9 mouse cellular contexts compared by ENCODE assay signal in genomic region chr8:126460274-126460673, GRCm38 (mm10). TPM values are rescaled to one million over a fixed set of nuclear protein-coding genes. Genes with fewer than 3 reads are reported as not detected.
A peak's percentile ranks its signal among the peaks of the same experiment; 100 is the strongest.
DNase-seq lines count a peak whose midpoint lies in the region; ATAC-seq and TF ChIP-seq lines count a peak whose summit lies in the region.
"Had no signal": no experiment of that assay in that cellular context is flagged by ENCODE, and none has a peak within 500 bp of the region (broad histone marks: within the 10 kb centered on the region; RNA-seq: fewer than 3 reads in every experiment).

No protein-coding gene starts in this region.

- peaks cover 81% of the 10 kb centered on the region for H3K36me3 ChIP-seq in hindbrain, embryonic 10.5 days
- H3K36me3 ChIP-seq in hindbrain, embryonic 16.5 days (ENCODE audit: control insufficient read depth, insufficient read depth, low read length) = peaks cover 17% of the 10 kb centered on the region; the same call in 1 of the 2 replicates
- H3K36me3 ChIP-seq in limb, embryonic 10.5 days = peaks cover 77% of the 10 kb centered on the region

- no peaks in the 10 kb centered on the region for H3K9me3 ChIP-seq in hindbrain, embryonic 10.5 days
- H3K9me3 ChIP-seq in hindbrain, embryonic 16.5 days (ENCODE audit: control insufficient read depth, low read length) = no peaks in the 10 kb centered on the region
- H3K9me3 ChIP-seq in limb, embryonic 10.5 days (replicated peaks) = no peaks in the 10 kb centered on the region
- H3K9me3 ChIP-seq: embryonic facial prominence, embryonic 12.5 days had no signal

- ATAC-seq in hindbrain, embryonic 16.5 days = no peak
- ATAC-seq in inflammation-experienced regulatory T-cells, adult 6 months = no peak

- no peak overlapping the region for H3K4me3 ChIP-seq in hindbrain, embryonic 10.5 days
- no peak overlapping the region for H3K4me3 ChIP-seq in hindbrain, embryonic 16.5 days (ENCODE audit: low read length)
- H3K4me3 ChIP-seq in cortical plate, adult 2 months (ENCODE audit: insufficient read depth, low read length) = no peak overlapping the region
- H3K4me3 ChIP-seq in limb, embryonic 10.5 days = no peak overlapping the region
- H3K4me3 ChIP-seq: embryonic facial prominence, embryonic 12.5 days had no signal

- H3K27ac ChIP-seq in hindbrain, embryonic 10.5 days = no peak overlapping the region
- no peak overlapping the region for H3K27ac ChIP-seq in hindbrain, embryonic 16.5 days (ENCODE audit: low read depth, low read length)
- H3K27ac ChIP-seq in cortical plate, adult 2 months (ENCODE audit: insufficient read depth, low read length) = no peak overlapping the region
- no peak overlapping the region for H3K27ac ChIP-seq in limb, embryonic 10.5 days
- H3K27ac ChIP-seq: embryonic facial prominence, embryonic 12.5 days had no signal

- peak; percentile 27 for DNase-seq in hindbrain, embryonic 10.5 days (ENCODE audit: low spot score)
- peak; percentile 40 for DNase-seq in urinary bladder, postnatal 25 days (ENCODE audit: low spot score)
- no peak for DNase-seq in urinary bladder, postnatal 10 days (ENCODE audit: low spot score)
- DNase-seq in limb, embryonic 10.5 days (ENCODE audit: low spot score) = peak; percentile 59
- peak; percentile 65 to 86 for DNase-seq in spleen, postnatal 10 days (ENCODE audit: low spot score in 2 of 2)

- 62% methylated on average over 3 of the region's 3 CpGs for WGBS in hindbrain, embryonic 10.5 days
- 66% methylated on average over 3 of the region's 3 CpGs for WGBS in hindbrain, embryonic 16.5 days
- WGBS in limb, embryonic 10.5 days = 59% methylated on average over 3 of the region's 3 CpGs

- 0 out of 2 replicates have a peak, but pooled peaks have one; percentile 43 for TF ChIP-seq CTCF in cortical plate, adult 2 months (IDR thresholded peaks at IDR 0.05; ENCODE audit: extremely low read depth, insufficient read depth, low read length)

- H3K4me2 ChIP-seq in hindbrain, embryonic 16.5 days (ENCODE audit: low read length) = no peak overlapping the region
- H3K4me2 ChIP-seq: embryonic facial prominence, embryonic 12.5 days had no signal

- no peak for TF ChIP-seq POLR2A in cortical plate, adult 2 months (IDR thresholded peaks at IDR 0.05; ENCODE audit: extremely low read depth, insufficient read depth, low read length)

- no peaks in the 10 kb centered on the region for H3K4me1 ChIP-seq in hindbrain, embryonic 10.5 days (replicated peaks)
- H3K4me1 ChIP-seq in hindbrain, embryonic 16.5 days (ENCODE audit: control insufficient read depth, insufficient read depth, low read depth, low read length) = no peaks in the 10 kb centered on the region
- H3K4me1 ChIP-seq in cortical plate, adult 2 months (ENCODE audit: control insufficient read depth, insufficient read depth, low read length) = no peaks in the 10 kb centered on the region
- no peaks in the 10 kb centered on the region for H3K4me1 ChIP-seq in limb, embryonic 10.5 days
- H3K4me1 ChIP-seq: embryonic facial prominence, embryonic 12.5 days had no signal

- H3K9ac ChIP-seq in hindbrain, embryonic 16.5 days (ENCODE audit: low read depth, low read length) = no peak overlapping the region
- H3K9ac ChIP-seq: embryonic facial prominence, embryonic 12.5 days had no signal

- no peaks in the 10 kb centered on the region for H3K27me3 ChIP-seq in hindbrain, embryonic 10.5 days (ENCODE audit: insufficient read depth, poor library complexity, severe bottlenecking)
- no peaks in the 10 kb centered on the region for H3K27me3 ChIP-seq in hindbrain, embryonic 16.5 days (replicated peaks; ENCODE audit: control insufficient read depth, insufficient read depth, low read length)
- H3K27me3 ChIP-seq in limb, embryonic 10.5 days (ENCODE audit: low read depth, poor library complexity, severe bottlenecking) = no peaks in the 10 kb centered on the region
- H3K27me3 ChIP-seq: embryonic facial prominence, embryonic 12.5 days had no signal

RNA-seq across cellular contexts. Expression of gene Tarbp1, which starts 14.6 kb away (rescaled TPM):
- polyA plus RNA-seq in hindbrain, embryonic 10.5 days (2016; fragmentation: Nextera tagmentation; extraction: Ambion mirVana) = 1.6 and 2.3 TPM in 2 replicates
- polyA plus RNA-seq in hindbrain, embryonic 16.5 days (2015; fragmentation: Nextera tagmentation; extraction: Ambion mirVana) = 1.2 and 1.5 TPM in 2 replicates
- 5.5 and 6.2 TPM in 2 replicates for polyA plus RNA-seq in cortical plate, adult 2 months (2012; rRNA removed)
- 2.6 and 2.9 TPM in 2 replicates for polyA plus RNA-seq in limb, embryonic 10.5 days (2016; fragmentation: Nextera tagmentation; extraction: Ambion mirVana)
- 1 to 10 TPM; 1.9 to 3.8 (median 3.2) TPM for polyA plus RNA-seq in inflammation-experienced regulatory T-cells, adult 6 months (2017; shearing (Covaris generic))

RNA-seq across cellular contexts. Expression of gene Coa6, which starts 38.0 kb away (rescaled TPM):
- 41.4 and 44.2 TPM in 2 replicates for polyA plus RNA-seq in hindbrain, embryonic 10.5 days (2016; fragmentation: Nextera tagmentation; extraction: Ambion mirVana)
- polyA plus RNA-seq in hindbrain, embryonic 16.5 days (2015; fragmentation: Nextera tagmentation; extraction: Ambion mirVana) = 40.8 and 55.9 TPM in 2 replicates
- polyA plus RNA-seq in cortical plate, adult 2 months (2012; rRNA removed) = 43.8 and 46.9 TPM in 2 replicates
- 41.9 and 42.3 TPM in 2 replicates for polyA plus RNA-seq in limb, embryonic 10.5 days (2016; fragmentation: Nextera tagmentation; extraction: Ambion mirVana)
- polyA plus RNA-seq in inflammation-experienced regulatory T-cells, adult 6 months (2017; shearing (Covaris generic)) = 10 to 100 TPM; 43.4 to 59.4 (median 48.4) TPM
